Mouse (Mus musculus) liver, postnatal 0 days (tissue): Measurements from ENCODE around the gene Wwox. TPM values are rescaled to one million over a fixed set of nuclear protein-coding genes. Genes with fewer than 3 reads are reported as not detected.

Experiments
- ATAC-seq: fragments of 200-750 bp; cut with Nextera tagmentation; 2 replicates; pipeline ENCODE4 v1.8.0; 2017; ENCODE audit warnings: mild to moderate bottlenecking, moderate library complexity
- DNase-seq: peaks from one replicate; pipeline ENCODE4 v3.0.0-alpha.2; 2016
- H3K27ac ChIP-seq: fragments of 300-500 bp; sonication (generic); 2 replicates; pipeline ENCODE4 v1.5.1; 2014; ENCODE audit warnings: antibody characterized with exemption, moderate library complexity, mild to moderate bottlenecking, low read depth
- H3K27me3 ChIP-seq: fragments of 300-500 bp; sonication (generic); 2 replicates; pipeline ENCODE4 v1.6.1; 2014; ENCODE audit warnings: low read length, control low read depth, mixed read lengths; ENCODE audit not compliant: insufficient read depth
- H3K36me3 ChIP-seq: fragments of 300-500 bp; sonication (generic); replicated peaks from 2 replicates; pipeline ENCODE4 v1.6.1; 2014; ENCODE audit warnings: mild to moderate bottlenecking, control low read depth, low read length, moderate library complexity, mixed read lengths; ENCODE audit not compliant: insufficient read depth
- H3K4me1 ChIP-seq: fragments of 300-500 bp; sonication (generic); 2 replicates; pipeline ENCODE4 v1.6.1; 2014; ENCODE audit warnings: antibody characterized with exemption, mild to moderate bottlenecking, control low read depth; ENCODE audit not compliant: insufficient read depth
- H3K4me2 ChIP-seq: fragments of 300-500 bp; sonication (generic); 2 replicates; pipeline ENCODE4 v1.6.1; 2014; ENCODE audit warnings: low read depth, mild to moderate bottlenecking, low read length, moderate library complexity, mixed read lengths
- H3K4me3 ChIP-seq: fragments of 300-500 bp; sonication (generic); 2 replicates; pipeline ENCODE4 v1.5.1; 2014; ENCODE audit warnings: low read depth, low read length
- H3K9ac ChIP-seq: fragments of 300-500 bp; sonication (generic); replicated peaks from 2 replicates; pipeline ENCODE4 v1.6.1; 2014; ENCODE audit warnings: mild to moderate bottlenecking, moderate library complexity
- H3K9me3 ChIP-seq: fragments of 300-500 bp; sonication (generic); 2 replicates; pipeline ENCODE4 v1.6.1; 2016; ENCODE audit warnings: mild to moderate bottlenecking, control low read depth, low read length, mixed read lengths
- CTCF ChIP-seq: sonication (generic); IDR thresholded peaks from 2 replicates; pipeline ENCODE4 v1.5.1; 2016; ENCODE audit warnings: antibody characterized with exemption, low read depth
- EP300 ChIP-seq: IDR thresholded peaks from 2 replicates; pipeline ENCODE4 v1.6.1; 2016; ENCODE audit warnings: antibody characterized with exemption, low read depth, mild to moderate bottlenecking
- whole genome bisulfite sequencing: fragments of 180-500 bp; shearing (Covaris S2); extraction: QIAGEN DNeasy Blood & Tissue Kit; methylation state at CpG from one replicate; pipeline ENCODE4 v1.1.7; 2014; ENCODE audit not compliant: insufficient replicate concordance; 5-methylcytosine and 5-hydroxymethylcytosine counted together
- polyA plus RNA-seq: library from polyadenylated mRNA; unstranded; fragments of >200 nt; fragmentation: Nextera tagmentation; extraction: Ambion mirVana; gene quantifications from 2 replicates; pipeline ENCODE4 v1.2.1, GENCODE M21; 2015

Gene Wwox
- polyA plus RNA-seq, 1 experiment from 2014 or later = 3.9 TPM

- H3K9me3 ChIP-seq = no peaks in the 10 kb centered on the region
- no peaks in the 10 kb centered on the region for H3K27me3 ChIP-seq
- H3K4me3 ChIP-seq = no peak overlapping the region
- no peaks in the 10 kb centered on the region for H3K36me3 ChIP-seq
- no peak overlapping the region for H3K4me2 ChIP-seq
- TF ChIP-seq CTCF (no peak), EP300 (no peak)
- 78% methylated on average over 3 of the region's 3 CpGs for WGBS
- ATAC-seq = no peak
- DNase-seq = no peak
- no peak overlapping the region for H3K9ac ChIP-seq
- H3K4me1 ChIP-seq = no peaks in the 10 kb centered on the region
- no peak overlapping the region for H3K27ac ChIP-seq
These were observed 669.9 kb downstream of the Wwox start for GRCm38 (mm10) chr8:115109309-115109708.

GRCm38 (mm10) chr8:115110423-115110822 is 671.0 kb downstream of the Wwox start:
- ATAC-seq (no peak), DNase-seq (peak; percentile 27)
- no peaks in the 10 kb centered on the region for H3K4me1 ChIP-seq
- no peaks in the 10 kb centered on the region for H3K36me3 ChIP-seq
- no peak for TF ChIP-seq CTCF
- no peak for TF ChIP-seq EP300
- H3K9ac ChIP-seq = no peak overlapping the region
- no peak overlapping the region for H3K27ac ChIP-seq
- no peaks in the 10 kb centered on the region for H3K9me3 ChIP-seq
- H3K4me3 ChIP-seq = no peak overlapping the region
- no peaks in the 10 kb centered on the region for H3K27me3 ChIP-seq
- H3K4me2 ChIP-seq = 0 out of 2 replicates have a peak overlapping the region, but pooled peaks have one; percentile 9
- WGBS = 42% methylated on average over 9 of the region's 9 CpGs

GRCm38 (mm10) chr8:115112062-115112461 is 672.6 kb downstream of the Wwox start:
- Histone ChIP-seq H3K27me3 (no peaks in the 10 kb centered on the region), H3K4me2 (no peak overlapping the region), H3K4me3 (no peak overlapping the region), H3K9ac (no peak overlapping the region), H3K36me3 (no peaks in the 10 kb centered on the region), H3K4me1 (no peaks in the 10 kb centered on the region), H3K9me3 (no peaks in the 10 kb centered on the region), H3K27ac (no peak overlapping the region)
- 69% methylated on average over 2 of the region's 2 CpGs for WGBS
- ATAC-seq (no peak), DNase-seq (no peak)
- TF ChIP-seq EP300 = no peak
- TF ChIP-seq CTCF = no peak

DNA sequence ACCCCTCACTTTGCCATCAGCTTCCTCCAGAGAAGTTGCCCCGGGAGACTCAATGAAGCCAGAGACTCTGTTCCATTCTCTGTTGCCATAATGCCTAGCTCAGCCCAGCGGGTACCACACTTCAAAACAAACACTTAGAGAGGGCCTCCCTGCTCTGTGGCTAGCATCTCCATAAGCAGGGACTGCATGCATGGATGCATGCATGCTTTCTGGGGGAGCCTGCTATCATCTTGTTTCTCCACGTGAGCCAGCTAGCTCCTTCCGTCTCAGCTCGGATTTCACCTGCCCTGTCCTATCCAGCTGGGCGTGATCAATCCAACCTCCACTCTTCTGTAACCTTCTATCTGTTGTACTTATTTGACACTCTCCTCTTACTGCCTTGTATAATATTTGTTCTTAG is 675.0 kb downstream of the Wwox start:
- Histone ChIP-seq H3K9ac (no peak overlapping the region), H3K4me2 (no peak overlapping the region), H3K27ac (no peak overlapping the region), H3K9me3 (no peaks in the 10 kb centered on the region), H3K4me1 (no peaks in the 10 kb centered on the region), H3K27me3 (no peaks in the 10 kb centered on the region), H3K36me3 (no peaks in the 10 kb centered on the region), H3K4me3 (no peak overlapping the region)
- TF ChIP-seq EP300 (no peak), CTCF (no peak)
- WGBS = 59% methylated on average over 6 of the region's 6 CpGs
- ATAC-seq (no peak), DNase-seq (no peak)

DNA sequence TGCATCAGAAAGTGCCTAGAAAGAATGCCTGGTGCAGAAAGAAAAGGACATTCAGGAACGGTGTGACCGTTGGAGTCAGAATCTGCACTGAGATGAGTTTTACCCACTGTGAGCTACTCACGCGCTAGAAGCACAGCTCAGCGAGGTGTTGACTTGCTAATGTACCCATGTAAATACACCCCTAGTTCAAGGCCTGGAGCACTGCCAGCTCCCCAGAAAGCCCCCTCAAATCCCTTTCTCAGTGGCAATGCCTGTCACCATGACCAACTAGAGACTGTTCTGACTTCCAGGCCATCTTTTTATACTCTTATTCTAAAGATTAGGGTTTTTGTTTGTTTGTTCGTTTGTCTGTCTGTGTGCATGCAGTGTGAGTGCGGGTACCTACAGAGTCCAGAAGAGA is 686.6 kb downstream of the Wwox start:
- 81% methylated on average over 7 of the region's 7 CpGs for WGBS
- Histone ChIP-seq H3K27me3 (no peaks in the 10 kb centered on the region), H3K4me2 (no peak overlapping the region), H3K9me3 (no peaks in the 10 kb centered on the region), H3K9ac (no peak overlapping the region), H3K4me1 (no peaks in the 10 kb centered on the region), H3K4me3 (no peak overlapping the region), H3K27ac (no peak overlapping the region), H3K36me3 (no peaks in the 10 kb centered on the region)
- TF ChIP-seq CTCF (no peak), EP300 (no peak)
- ATAC-seq (no peak), DNase-seq (no peak)

GRCm38 (mm10) chr8:115126674-115127073 is 687.2 kb downstream of the Wwox start:
- TF ChIP-seq EP300 (no peak), CTCF (no peak)
- ATAC-seq (no peak), DNase-seq (no peak)
- Histone ChIP-seq H3K9ac (no peak overlapping the region), H3K27me3 (no peaks in the 10 kb centered on the region), H3K4me3 (no peak overlapping the region), H3K36me3 (no peaks in the 10 kb centered on the region), H3K9me3 (no peaks in the 10 kb centered on the region), H3K4me2 (no peak overlapping the region), H3K4me1 (no peaks in the 10 kb centered on the region), H3K27ac (no peak overlapping the region)
- 77% methylated on average over 5 of the region's 5 CpGs for WGBS

DNA sequence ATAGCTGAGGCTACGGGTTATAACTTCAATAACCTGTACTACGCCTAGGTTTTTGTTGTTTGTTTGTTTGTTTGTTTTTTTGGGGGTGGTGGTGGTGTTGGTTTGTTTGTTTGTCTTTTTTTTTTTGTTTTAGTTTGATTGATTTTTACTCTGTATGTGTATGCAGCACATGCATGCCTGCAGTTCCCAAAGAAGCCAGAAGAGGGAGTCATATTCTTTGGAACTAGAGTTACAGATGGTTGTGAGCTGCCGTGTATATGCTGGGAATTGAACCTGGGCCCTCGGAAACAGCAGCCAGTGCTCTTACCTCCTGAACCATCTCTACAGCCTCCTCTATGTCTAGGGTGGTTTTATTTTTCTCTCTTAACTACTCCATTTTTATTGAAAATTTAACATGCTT is 689.9 kb downstream of the Wwox start:
- 77% methylated on average over 4 of the region's 4 CpGs for WGBS
- no peaks in the 10 kb centered on the region for H3K4me1 ChIP-seq
- H3K27me3 ChIP-seq = no peaks in the 10 kb centered on the region
- H3K4me3 ChIP-seq = no peak overlapping the region
- H3K9ac ChIP-seq = no peak overlapping the region
- no peak overlapping the region for H3K4me2 ChIP-seq
- H3K36me3 ChIP-seq = no peaks in the 10 kb centered on the region
- no peak overlapping the region for H3K27ac ChIP-seq
- H3K9me3 ChIP-seq = no peaks in the 10 kb centered on the region
- TF ChIP-seq EP300 = no peak
- peak; percentile 32 for TF ChIP-seq CTCF
- DNase-seq = no peak
- no peak for ATAC-seq
